Mouse (Mus musculus) thymus, adult 2 months (tissue): ENCODE data around the gene Gopc. TPM values are rescaled to one million over a fixed set of nuclear protein-coding genes. Genes with fewer than 3 reads are reported as not detected.

Experiments used
- DNase-seq: peaks from one replicate; pipeline ENCODE4 v3.0.0; 2021
- H3K27ac ChIP-seq: fragments of 200-500 bp; 2 replicates; pipeline ENCODE4 v1.5.1; 2012; ENCODE audit warnings: low read length, control low read depth; ENCODE audit not compliant: control insufficient read depth, insufficient read depth
- H3K27me3 ChIP-seq: fragments of 200-500 bp; 2 replicates; pipeline ENCODE4 v1.6.1; 2012; ENCODE audit warnings: mild to moderate bottlenecking, low read length, moderate library complexity, mixed read lengths; ENCODE audit not compliant: control insufficient read depth, insufficient read depth
- H3K36me3 ChIP-seq: fragments of 200-500 bp; 2 replicates; pipeline ENCODE4 v1.6.1; 2012; ENCODE audit warnings: mild to moderate bottlenecking, low read length, moderate library complexity; ENCODE audit not compliant: control insufficient read depth, insufficient read depth
- H3K4me1 ChIP-seq: fragments of 200-500 bp; replicated peaks from 2 replicates; pipeline ENCODE4 v1.6.1; 2012; ENCODE audit warnings: low read length; ENCODE audit not compliant: control insufficient read depth, insufficient read depth
- H3K4me3 ChIP-seq: fragments of 200-500 bp; 2 replicates; pipeline ENCODE4 v1.5.1; 2012; ENCODE audit warnings: mild to moderate bottlenecking, low read length, control low read depth, moderate library complexity; ENCODE audit not compliant: control insufficient read depth, insufficient read depth
- CTCF ChIP-seq: fragments of 200-500 bp; IDR thresholded peaks from 2 replicates; pipeline ENCODE4 v1.5.1; 2012; ENCODE audit warnings: mild to moderate bottlenecking, control low read depth, low read length, moderate library complexity, borderline replicate concordance; ENCODE audit not compliant: control insufficient read depth, poor library complexity, insufficient read depth; ENCODE audit errors: extremely low read depth
- POLR2A ChIP-seq: fragments of 200-500 bp; IDR thresholded peaks from 2 replicates; pipeline ENCODE4 v1.6.1; 2012; ENCODE audit warnings: mild to moderate bottlenecking, low read length, control low read depth, moderate library complexity; ENCODE audit not compliant: control insufficient read depth, poor library complexity, insufficient read depth; ENCODE audit errors: extremely low read depth
- WGBS: fragments of 180-500 bp; shearing (Covaris S2); methylation state at CpG from one replicate; pipeline ENCODE4 v1.1.7; 2018; 5-methylcytosine and 5-hydroxymethylcytosine counted together
- polyA plus RNA-seq: library from polyadenylated mRNA; depleted of rRNA; stranded (reverse); fragments of >200 nt; gene quantifications from 2 replicates; pipeline ENCODE4 v1.2.3, GENCODE M21; 2012; rRNA removed

The Gopc gene
- polyA plus RNA-seq, 1 experiment, result 4.7 TPM

- TF ChIP-seq POLR2A (no peak), CTCF (no peak)
These were observed 92.7 kb downstream of the Gopc start for GRCm38 (mm10) chr10:52289261-52289660.

GRCm38 (mm10) chr10:52287852-52288533 lies 93.9 kb downstream of the Gopc start:
- no peak overlapping the region for H3K27ac ChIP-seq
- 95% methylated on average over 5 of the region's 5 CpGs for WGBS
- H3K4me3 ChIP-seq, result no peak overlapping the region
- H3K36me3 ChIP-seq, result no peaks in the 10 kb centered on the region
- TF ChIP-seq POLR2A, result no peak
- TF ChIP-seq CTCF, result no peak
- DNase-seq, result no peak
- no peaks in the 10 kb centered on the region for H3K4me1 ChIP-seq
- no peaks in the 10 kb centered on the region for H3K27me3 ChIP-seq

More at GRCm38 (mm10) chr10:52289261-52289660, 92.7 kb downstream of the Gopc start:
- no peaks in the 10 kb centered on the region for H3K27me3 ChIP-seq
- H3K36me3 ChIP-seq, result no peaks in the 10 kb centered on the region
- H3K4me1 ChIP-seq, result no peaks in the 10 kb centered on the region
- 91% methylated on average over 3 of the region's 3 CpGs for WGBS
- H3K27ac ChIP-seq, result no peak overlapping the region
- H3K4me3 ChIP-seq, result no peak overlapping the region
- no peak for DNase-seq

Other genes with a start within 250 kb of the Gopc start
- gene Ros1, start 186.9 kb downstream of the Gopc start, polyA plus RNA-seq, result not detected in 2 replicates
- 0.85 and 1.2 TPM in 2 replicates for gene Dcbld1, start 148.5 kb downstream of the Gopc start, polyA plus RNA-seq
- not detected in 2 replicates for gene Gm26741, start 23.4 kb downstream of the Gopc start, polyA plus RNA-seq
- 0.18 and 0.20 TPM in 2 replicates for gene Nepn, start 6.8 kb upstream of the Gopc start, polyA plus RNA-seq
- gene Nus1, start 35.4 kb upstream of the Gopc start, polyA plus RNA-seq, result 11.5 and 17.0 TPM in 2 replicates